Mouse (Mus musculus) heart, adult 9 months (tissue): ENCODE results near the gene Sirt5.

Experiments
- DNase-seq, 2 experiments: peaks; one replicate each; pipeline ENCODE4 v3.0.0; 2022; ENCODE audit warnings: low spot score in 2 of 2

Sirt5 gene

DNA sequence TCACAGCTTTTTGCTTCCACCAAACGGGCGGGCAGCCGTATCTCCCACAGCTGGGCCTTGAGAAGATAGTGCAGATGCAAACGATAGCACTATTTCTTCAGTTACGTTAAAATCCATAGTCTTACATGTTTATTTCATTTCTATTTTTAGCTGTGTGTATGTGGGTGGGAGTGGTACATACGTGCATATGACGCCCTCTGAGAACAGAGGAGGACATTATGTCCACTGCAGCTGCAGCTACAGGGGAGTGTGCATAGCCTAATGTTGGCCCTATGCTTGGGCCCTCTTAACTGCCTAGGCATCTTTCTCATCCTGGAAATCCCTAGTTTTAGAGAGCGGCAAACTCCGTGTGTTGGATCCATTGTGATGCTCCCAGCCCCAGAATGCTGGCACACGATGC, 8.9 kb downstream of the Sirt5 start:
- no peak for DNase-seq

DNA sequence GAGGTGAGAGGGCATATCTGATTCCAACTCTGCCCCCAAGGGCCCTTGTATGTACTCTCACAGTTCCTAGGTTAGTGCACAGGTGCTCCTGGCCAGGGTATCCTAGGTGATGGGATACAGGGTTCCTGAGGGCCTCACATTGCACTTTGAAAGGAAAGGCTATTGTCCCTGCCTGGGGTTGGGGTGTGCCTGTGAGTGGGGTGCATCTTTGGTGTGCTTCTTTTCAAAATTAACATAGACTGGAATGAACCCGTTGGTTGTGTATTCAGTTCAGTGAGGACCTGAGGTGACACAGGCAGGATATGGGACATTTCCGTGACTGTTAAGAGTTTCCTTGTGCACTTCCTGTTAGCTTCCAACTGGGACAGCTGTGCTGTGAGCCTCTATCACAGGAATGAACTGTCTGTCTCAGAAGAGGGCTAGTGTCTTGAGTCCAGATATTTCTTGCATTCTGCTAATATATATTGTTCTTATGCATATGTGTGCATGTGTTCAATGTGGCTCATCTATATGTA, 9.7 kb downstream of the Sirt5 start:
- peak; percentile 28 to 56 for DNase-seq

GRCm38 (mm10) chr13:43379989-43380388, 14.7 kb downstream of the Sirt5 start:
- DNase-seq, result no peak

DNA sequence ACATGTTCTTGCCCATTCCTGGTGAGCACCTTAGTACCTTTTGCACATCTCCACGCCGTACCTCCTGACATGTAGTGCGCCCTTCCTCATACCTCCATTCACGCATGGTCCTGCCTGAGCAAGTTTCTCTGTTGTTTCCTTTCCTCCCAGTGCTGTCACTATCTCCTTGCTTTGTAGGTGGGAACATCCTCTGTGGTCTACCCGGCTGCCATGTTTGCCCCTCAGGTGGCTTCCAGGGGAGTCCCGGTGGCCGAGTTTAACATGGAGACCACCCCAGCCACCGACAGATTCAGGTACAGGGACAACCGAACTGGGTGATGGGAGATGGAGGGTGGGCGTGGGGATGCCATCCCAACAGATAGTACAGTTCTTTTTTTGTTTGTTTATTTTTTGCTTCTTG, 20.0 kb downstream of the Sirt5 start:
- no peak for DNase-seq

DNA sequence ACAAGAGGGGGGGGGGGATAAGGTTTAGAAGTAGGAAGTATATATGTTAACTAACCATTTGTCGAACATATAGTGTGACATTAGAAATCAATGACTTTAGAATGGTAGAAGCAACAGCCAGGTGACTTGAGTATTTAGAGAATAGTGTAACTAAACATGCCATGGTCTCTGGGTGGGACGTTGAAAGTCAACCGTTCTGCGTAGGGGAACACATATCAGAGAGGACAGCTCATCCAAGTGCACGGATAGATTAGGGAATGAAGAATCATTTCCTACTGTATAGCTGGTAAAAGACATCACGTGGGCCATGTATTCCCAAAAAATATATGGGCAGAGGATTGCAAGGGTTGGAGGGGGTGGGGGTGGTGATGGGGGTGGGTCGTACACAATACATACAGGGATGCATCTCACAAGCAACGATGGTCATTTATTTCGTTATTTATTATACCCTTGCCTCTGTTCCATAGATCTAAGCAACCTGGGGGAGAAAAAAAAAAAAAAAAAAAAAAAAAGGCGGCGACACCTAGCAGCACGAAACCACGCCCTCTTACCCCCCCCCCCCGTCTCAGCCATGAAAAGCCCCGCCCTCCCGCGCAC, 32.5 kb downstream of the Sirt5 start:
- DNase-seq, result no peak

- DNase-seq, result peak; percentile 91 to 95
Measured at GRCm38 (mm10) chr13:43398297-43399080, 33.2 kb downstream of the Sirt5 start, which contains the start of gene Nol7. Gene Nol7, plus strand, starts transcription at chr13:43398390.

- no peak for DNase-seq
Measured at GRCm38 (mm10) chr13:43399576-43399975, 34.3 kb downstream of the Sirt5 start.

DNA sequence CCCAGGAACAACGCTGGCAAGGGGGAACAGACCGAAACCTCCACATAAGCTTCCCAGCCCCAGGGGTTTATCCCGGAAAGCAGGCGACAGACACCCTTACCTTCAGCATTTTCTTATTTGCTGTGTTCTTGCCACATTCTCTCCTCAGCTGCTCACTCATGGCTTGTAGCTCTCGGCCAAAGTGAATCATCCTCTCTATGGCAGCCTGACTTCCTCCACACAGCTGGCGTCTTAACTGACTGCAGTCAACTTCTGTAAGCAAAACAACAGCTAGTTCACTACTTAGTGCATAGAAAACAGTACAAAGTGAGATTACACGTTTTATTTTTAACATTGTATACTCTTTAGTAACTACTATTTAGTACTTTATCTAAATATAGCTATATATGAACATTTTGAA, 47.0 kb downstream of the Sirt5 start:
- DNase-seq, result no peak

DNA sequence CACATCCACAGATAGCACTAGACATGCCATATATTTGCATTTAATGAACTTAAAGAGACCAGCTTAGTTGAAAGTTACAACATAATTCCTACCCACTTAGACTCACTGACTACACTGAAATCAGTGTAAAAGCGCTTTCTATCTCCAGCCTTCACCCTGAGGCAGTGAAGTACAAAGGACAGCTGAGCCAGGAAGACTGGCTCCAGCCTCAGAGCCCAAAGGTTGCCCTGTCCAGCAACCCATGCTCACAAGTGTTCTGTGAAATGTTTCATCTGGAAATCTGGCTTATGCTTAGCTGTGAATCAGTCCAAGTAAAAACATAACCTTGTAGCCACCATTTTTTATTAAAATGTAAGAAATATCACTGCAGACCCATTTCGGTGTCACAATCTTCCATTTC, 48.3 kb downstream of the Sirt5 start:
- no peak for DNase-seq

DNA sequence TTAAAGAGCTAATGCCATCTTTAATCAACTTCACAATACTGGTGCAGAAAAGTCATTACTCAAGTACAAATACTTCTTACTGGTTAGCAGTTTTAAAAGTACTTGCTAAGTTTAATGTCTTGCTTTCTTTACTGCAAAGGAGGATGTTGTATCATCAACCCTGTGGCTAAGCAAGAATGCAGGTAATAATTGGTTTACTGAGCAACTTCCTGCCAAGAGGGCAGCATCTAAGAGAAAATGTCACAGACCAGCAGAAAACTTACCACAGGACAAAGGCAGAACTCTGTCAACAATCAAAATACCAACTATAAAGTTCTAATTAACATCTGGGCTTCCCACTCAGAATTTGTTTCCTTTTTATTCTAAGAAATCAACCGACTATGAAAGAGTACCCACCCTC, 50.0 kb downstream of the Sirt5 start:
- DNase-seq, result no peak

- no peak for DNase-seq
Measured at GRCm38 (mm10) chr13:43428436-43428835, 63.1 kb downstream of the Sirt5 start.

- no peak for DNase-seq
Measured at GRCm38 (mm10) chr13:43433395-43433794, 68.1 kb downstream of the Sirt5 start.

DNA sequence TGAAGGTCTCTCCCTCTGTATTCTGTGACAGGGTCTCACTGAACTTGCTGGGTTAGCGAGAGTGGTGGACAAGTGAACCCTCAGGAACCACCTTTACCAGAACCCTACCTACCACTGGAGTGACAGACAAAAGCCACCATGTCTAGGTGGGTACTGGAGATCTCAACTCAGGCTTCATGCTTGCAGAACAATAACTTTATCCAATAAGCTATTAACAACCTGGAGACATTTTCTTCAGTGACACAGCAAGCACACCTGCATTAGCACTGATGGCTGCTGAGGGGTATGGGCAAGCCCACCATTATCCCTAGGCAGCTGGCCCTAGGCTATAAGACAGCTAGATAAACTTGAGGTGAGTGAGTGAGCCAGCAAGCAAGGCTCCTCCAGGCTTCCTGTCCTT, 75.1 kb downstream of the Sirt5 start:
- DNase-seq, result no peak

DNA sequence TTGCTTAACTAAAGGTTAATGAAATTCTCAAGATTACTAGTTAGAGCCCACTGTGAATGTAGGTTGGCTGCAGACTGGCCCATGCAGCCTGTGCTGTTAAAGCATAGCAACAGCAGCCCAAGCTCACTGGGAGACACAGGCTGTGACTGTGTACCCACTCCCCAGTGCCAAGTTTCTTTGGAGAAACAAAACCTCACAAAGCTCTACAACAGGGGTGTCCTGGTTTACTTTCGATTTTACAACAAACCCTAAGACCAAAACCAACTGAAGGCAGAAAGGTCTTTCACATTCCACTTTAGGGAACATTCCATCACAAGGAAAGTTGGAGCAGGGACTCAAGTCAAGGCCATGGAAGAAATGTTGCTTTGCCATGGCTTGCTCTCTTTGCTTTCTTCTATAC, 77.3 kb downstream of the Sirt5 start:
- DNase-seq, result no peak

DNA sequence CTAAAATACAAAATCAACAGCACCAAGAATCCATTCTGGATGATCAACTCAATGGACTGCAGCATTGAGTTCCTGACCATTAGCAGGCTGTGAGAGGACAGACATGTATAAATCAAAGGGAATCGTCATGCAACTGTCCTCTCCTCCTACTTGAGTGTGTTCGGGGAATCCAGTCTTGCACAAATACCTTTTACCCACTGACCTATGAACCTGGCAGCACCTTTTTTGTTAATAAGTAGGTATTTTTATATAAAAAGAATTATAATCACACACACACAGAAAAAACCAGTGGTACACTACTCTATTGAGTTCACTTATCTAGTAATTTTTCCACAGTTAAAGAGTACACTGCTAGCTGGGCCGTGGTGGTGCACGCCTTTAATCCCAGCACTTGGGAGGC, 78.4 kb downstream of the Sirt5 start:
- DNase-seq, result no peak

DNA sequence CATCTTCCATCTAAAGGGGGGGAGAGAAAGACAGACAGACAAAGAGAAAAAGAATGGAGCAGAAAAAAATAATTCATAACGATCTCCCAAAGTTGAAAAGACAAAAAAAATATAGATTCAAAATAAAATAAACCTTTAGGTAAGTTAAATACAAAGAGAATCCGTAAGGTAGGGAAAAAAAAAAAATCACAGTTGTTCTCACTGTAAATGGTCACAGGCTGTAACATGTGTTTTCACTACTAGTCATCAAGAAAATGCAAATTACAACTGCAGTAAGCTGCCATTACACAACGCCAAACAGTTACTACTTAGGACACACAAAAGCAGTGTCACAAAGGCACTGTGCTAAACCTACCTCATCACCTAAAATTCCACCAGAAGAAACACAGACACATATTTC, 79.4 kb downstream of the Sirt5 start:
- DNase-seq, result no peak
